Mouse (Mus musculus) stomach, postnatal 0 days (tissue): ENCODE data around the gene Morc4. TPM values are rescaled to one million over a fixed set of nuclear protein-coding genes. Genes with fewer than 3 reads are reported as not detected.

Experiments used
- ATAC-seq: fragments of 200-750 bp; cut with Nextera tagmentation; 2 replicates; pipeline ENCODE4 v1.8.0; 2017; ENCODE audit not compliant: low FRiP score, low TSS enrichment
- DNase-seq: peaks from one replicate; pipeline ENCODE4 v3.0.0-alpha.2; 2016; ENCODE audit warnings: low spot score
- H3K27ac ChIP-seq: fragments of 300-500 bp; sonication (generic); replicated peaks from 2 replicates; pipeline ENCODE4 v1.5.1; 2014; ENCODE audit warnings: mild to moderate bottlenecking, control low read depth
- H3K27me3 ChIP-seq: fragments of 300-500 bp; sonication (generic); 2 replicates; pipeline ENCODE4 v1.6.1; 2014; ENCODE audit warnings: low read length; ENCODE audit not compliant: control insufficient read depth, insufficient read depth
- H3K36me3 ChIP-seq: fragments of 300-500 bp; sonication (generic); 2 replicates; pipeline ENCODE4 v1.6.1; 2014; ENCODE audit warnings: low read length, mixed read lengths; ENCODE audit not compliant: control insufficient read depth, insufficient read depth
- H3K4me1 ChIP-seq: fragments of 300-500 bp; sonication (generic); replicated peaks from 2 replicates; pipeline ENCODE4 v1.6.1; 2014; ENCODE audit warnings: antibody characterized with exemption; ENCODE audit not compliant: control insufficient read depth, insufficient read depth
- H3K4me2 ChIP-seq: fragments of 300-500 bp; sonication (generic); replicated peaks from 2 replicates; pipeline ENCODE4 v1.6.1; 2014; ENCODE audit warnings: low read depth, mild to moderate bottlenecking, control low read depth, moderate library complexity
- H3K4me3 ChIP-seq: fragments of 300-500 bp; sonication (generic); 2 replicates; pipeline ENCODE4 v1.5.1; 2014; ENCODE audit warnings: low read depth, low read length, control low read depth
- H3K9ac ChIP-seq: fragments of 300-500 bp; sonication (generic); 2 replicates; pipeline ENCODE4 v1.6.1; 2014; ENCODE audit warnings: mild to moderate bottlenecking, low read length, control low read depth, mixed read lengths
- H3K9me3 ChIP-seq: fragments of 300-500 bp; sonication (generic); 2 replicates; pipeline ENCODE4 v1.6.1; 2016; ENCODE audit warnings: low read length; ENCODE audit not compliant: control insufficient read depth
- CTCF ChIP-seq: IDR thresholded peaks from 2 replicates; pipeline ENCODE4 v1.5.1; 2016; ENCODE audit warnings: antibody characterized with exemption, low read depth, mild to moderate bottlenecking, moderate library complexity
- EP300 ChIP-seq: optimal IDR thresholded peaks from 2 replicates; pipeline ENCODE3; 2016; ENCODE audit warnings: antibody characterized with exemption
- WGBS: fragments of 180-500 bp; shearing (Covaris S2); extraction: QIAGEN DNeasy Blood & Tissue Kit; methylation state at CpG from one replicate; pipeline ENCODE4 v1.1.7; 2014; 5-methylcytosine and 5-hydroxymethylcytosine counted together
- polyA plus RNA-seq: library from polyadenylated mRNA; unstranded; fragments of >200 nt; fragmentation: Nextera tagmentation; extraction: Ambion mirVana; gene quantifications from 2 replicates; pipeline ENCODE4 v1.2.1, GENCODE M21; 2015

The Morc4 gene
- polyA plus RNA-seq, 1 experiment from 2014 or later: 5.5 TPM

DNA sequence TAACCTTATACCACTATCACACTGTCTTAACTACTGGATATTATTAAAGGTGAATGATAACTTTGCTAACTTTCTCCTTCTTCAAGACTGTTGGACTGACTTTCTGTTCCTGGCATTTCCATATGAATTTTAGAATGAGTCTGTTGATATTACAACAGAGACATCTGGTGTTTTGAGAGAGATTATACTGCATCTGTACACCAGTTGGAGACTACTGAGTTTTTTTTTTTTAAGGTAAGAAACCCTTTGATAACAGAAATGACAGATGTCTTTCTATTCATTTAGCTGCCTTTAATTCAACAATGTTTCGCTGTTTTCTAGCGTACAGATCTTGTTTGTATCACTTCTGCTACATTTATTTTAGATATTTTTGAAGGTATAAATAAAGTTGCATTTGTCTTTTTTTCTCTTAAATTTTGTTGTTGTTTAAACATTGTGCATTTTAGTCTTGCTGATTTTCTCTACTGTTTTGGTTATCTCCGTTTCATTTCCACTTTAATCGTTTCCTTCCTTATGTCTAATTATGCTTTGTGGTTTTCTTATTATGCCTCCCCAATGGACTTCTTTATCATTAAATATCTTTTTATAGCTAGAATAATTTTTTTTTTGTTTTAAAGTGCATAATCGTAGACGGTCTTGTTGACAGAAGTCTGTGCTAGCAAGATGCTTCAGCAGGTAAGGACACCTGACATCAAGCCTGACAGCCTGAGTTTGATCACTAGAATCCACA, 42.9 kb downstream of the Morc4 start:
- no peak overlapping the region for H3K4me3 ChIP-seq
- H3K9me3 ChIP-seq: no peaks in the 10 kb centered on the region
- 87% methylated on average over 6 of the region's 6 CpGs for WGBS
- H3K4me2 ChIP-seq: no peak overlapping the region
- ATAC-seq (no peak), DNase-seq (no peak)
- H3K36me3 ChIP-seq: no peaks in the 10 kb centered on the region
- H3K9ac ChIP-seq: no peak overlapping the region
- TF ChIP-seq CTCF: no peak
- TF ChIP-seq EP300: no peak
- H3K27me3 ChIP-seq: no peaks in the 10 kb centered on the region
- H3K4me1 ChIP-seq: no peaks in the 10 kb centered on the region
- H3K27ac ChIP-seq: no peak overlapping the region

DNA sequence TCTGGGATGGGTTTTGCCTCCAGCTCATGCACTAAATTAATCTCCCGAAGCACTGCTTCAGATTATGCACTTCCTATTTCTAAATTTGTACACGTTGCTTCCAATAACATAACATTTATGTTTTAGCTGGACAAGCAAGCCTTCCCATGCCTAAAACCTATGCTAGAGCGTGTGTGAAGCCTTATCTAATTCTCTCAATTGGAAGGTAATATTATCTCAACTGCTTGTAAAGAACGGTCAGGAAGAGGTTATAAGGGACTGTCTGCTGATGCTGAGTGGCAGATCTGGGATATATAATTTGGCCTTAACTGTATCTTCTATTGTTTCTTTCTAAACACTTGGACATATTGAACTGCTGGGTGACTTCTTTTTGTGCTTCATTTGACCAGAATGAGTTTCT, 44.6 kb downstream of the Morc4 start:
- H3K4me3 ChIP-seq: no peak overlapping the region
- no peak for DNase-seq
- WGBS: 79% methylated on average over 4 of the region's 4 CpGs
- ATAC-seq: no peak
- no peak overlapping the region for H3K27ac ChIP-seq
- H3K4me1 ChIP-seq: no peaks in the 10 kb centered on the region
- no peaks in the 10 kb centered on the region for H3K9me3 ChIP-seq
- no peak overlapping the region for H3K9ac ChIP-seq
- H3K27me3 ChIP-seq: no peaks in the 10 kb centered on the region
- no peaks in the 10 kb centered on the region for H3K36me3 ChIP-seq
- TF ChIP-seq EP300 (no peak), CTCF (no peak)
- H3K4me2 ChIP-seq: no peak overlapping the region

DNA sequence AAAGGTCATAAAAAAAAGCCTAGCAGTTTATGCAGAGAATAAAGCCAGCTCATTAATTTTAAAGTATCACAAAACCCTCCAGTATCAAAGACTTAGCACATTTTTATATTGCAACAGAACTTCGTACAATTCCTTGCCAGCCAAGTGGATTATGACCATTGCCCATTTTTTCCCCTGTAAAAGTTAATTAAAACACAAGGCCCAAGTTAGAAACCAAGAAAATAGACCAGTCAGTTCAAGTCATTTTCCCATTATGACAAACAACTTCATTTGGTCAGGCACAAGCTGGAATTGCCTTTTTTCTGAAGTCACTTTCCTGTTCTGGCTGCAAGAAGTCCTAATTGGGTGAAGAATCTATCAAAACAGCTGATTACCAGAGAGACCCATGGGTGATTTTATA, 46.1 kb downstream of the Morc4 start:
- no peaks in the 10 kb centered on the region for H3K36me3 ChIP-seq
- H3K9me3 ChIP-seq: no peaks in the 10 kb centered on the region
- ATAC-seq (no peak), DNase-seq (no peak)
- H3K9ac ChIP-seq: no peak overlapping the region
- H3K4me3 ChIP-seq: no peak overlapping the region
- TF ChIP-seq CTCF (no peak), EP300 (no peak)
- H3K27me3 ChIP-seq: no peaks in the 10 kb centered on the region
- WGBS: 62% methylated on average over 1 of the region's 1 CpGs
- no peak overlapping the region for H3K27ac ChIP-seq
- no peaks in the 10 kb centered on the region for H3K4me1 ChIP-seq
- H3K4me2 ChIP-seq: no peak overlapping the region

DNA sequence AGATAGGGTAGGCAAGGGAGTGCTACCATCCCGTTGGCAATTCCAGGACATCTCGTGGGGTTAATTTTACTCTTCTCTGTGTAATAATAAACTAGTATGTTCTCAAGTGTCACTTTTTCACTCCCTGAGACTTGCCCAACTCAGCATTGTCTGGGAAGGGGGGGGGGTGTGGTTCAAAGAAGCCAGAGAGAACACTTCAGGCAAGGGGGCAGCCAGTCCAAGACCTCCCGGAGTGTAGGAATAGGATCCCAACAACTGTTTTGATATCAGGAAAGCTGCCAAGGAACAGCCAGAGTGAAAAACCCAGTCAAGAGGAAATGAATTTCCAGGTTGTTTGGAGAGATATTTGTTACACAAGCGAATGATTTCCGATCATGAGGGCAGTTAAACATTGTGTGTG, 56.3 kb downstream of the Morc4 start:
- H3K4me3 ChIP-seq: no peak overlapping the region
- H3K27me3 ChIP-seq: no peaks in the 10 kb centered on the region
- no peaks in the 10 kb centered on the region for H3K9me3 ChIP-seq
- H3K27ac ChIP-seq: no peak overlapping the region
- no peak for DNase-seq
- ATAC-seq: no peak
- H3K9ac ChIP-seq: no peak overlapping the region
- no peaks in the 10 kb centered on the region for H3K4me1 ChIP-seq
- no peak overlapping the region for H3K4me2 ChIP-seq
- no peak for TF ChIP-seq EP300
- no peak for TF ChIP-seq CTCF
- H3K36me3 ChIP-seq: no peaks in the 10 kb centered on the region
- 65% methylated on average over 5 of the region's 5 CpGs for WGBS

DNA sequence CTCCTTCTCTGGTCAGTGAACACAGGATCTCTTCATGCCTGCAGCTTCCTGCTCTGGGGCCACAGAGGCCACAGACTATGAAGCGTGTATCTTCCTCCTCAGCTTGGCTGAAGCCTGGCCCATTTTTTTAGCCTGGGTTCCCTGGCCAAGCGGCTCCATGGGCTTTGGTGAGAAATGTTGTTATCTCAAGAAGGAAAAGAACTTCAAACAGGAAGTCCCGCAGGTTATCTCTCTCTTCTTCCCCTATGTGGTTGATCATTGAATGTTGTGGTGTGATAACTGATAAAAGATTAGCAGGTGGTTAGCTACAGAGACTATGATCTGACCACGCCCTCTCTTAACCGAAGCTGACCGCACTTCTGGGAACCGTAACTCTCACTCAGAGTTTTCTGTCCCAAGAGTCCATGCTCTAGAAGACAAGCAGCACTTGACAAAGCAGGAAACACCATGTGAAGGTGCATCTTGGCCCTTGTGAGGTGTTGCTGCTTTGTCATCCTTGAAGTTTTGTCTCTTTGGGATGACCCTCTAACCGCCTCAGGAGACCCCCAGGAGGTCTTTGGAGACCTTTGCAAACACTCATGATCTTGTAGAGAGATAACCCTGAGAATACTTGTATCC, 57.4 kb downstream of the Morc4 start:
- no peak overlapping the region for H3K4me2 ChIP-seq

DNA sequence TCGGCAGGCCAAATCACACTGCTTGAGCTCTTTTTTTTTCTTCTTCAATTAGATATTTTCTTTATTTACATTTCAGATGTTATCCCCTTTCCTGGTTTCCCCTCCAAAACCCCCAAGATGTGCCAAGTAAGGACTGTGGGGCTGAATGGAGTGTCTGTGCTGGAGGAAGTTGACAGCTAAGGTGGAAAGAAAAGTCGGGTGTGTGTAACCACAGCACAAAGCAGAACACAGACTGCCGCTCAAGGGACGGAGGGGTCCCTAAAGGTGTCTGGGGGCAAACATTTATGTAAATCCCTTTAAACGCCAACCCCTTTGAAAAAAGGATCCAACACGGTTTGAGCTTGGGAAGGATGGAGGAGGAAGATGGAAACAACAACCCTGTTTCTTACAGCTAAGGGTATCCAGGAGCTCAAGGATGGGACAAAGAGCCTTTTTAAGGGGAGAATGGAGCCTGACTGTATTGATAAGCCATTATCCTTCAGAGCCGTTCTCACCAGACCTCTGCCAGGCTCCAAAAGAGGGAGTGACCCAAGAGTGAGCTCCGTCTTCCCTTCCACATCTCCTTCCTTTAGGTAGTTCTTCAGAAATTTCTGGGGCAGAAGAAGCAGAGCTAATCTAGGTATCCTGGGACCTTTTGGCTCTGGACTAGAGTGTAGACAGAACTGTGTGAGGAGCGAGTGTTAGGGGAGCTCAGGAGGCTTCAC, 58.0 kb downstream of the Morc4 start:
- H3K27ac ChIP-seq: no peak overlapping the region
- 72% methylated on average over 9 of the region's 9 CpGs for WGBS
- H3K4me2 ChIP-seq: no peak overlapping the region

More for the DNA sequence above, 57.4 kb downstream of the Morc4 start:
- no peak overlapping the region for H3K27ac ChIP-seq
- no peak for DNase-seq
- no peak overlapping the region for H3K9ac ChIP-seq
- no peak overlapping the region for H3K4me3 ChIP-seq
- no peak for ATAC-seq
- no peaks in the 10 kb centered on the region for H3K4me1 ChIP-seq
- H3K27me3 ChIP-seq: no peaks in the 10 kb centered on the region
- no peaks in the 10 kb centered on the region for H3K36me3 ChIP-seq
- TF ChIP-seq EP300 (no peak), CTCF (no peak)
- WGBS: 79% methylated on average over 8 of the region's 8 CpGs
- no peaks in the 10 kb centered on the region for H3K9me3 ChIP-seq

More for the DNA sequence above, 58.0 kb downstream of the Morc4 start:
- no peak for TF ChIP-seq CTCF
- no peak for TF ChIP-seq EP300
- Histone ChIP-seq H3K4me1 (no peaks in the 10 kb centered on the region), H3K9ac (no peak overlapping the region), H3K27me3 (no peaks in the 10 kb centered on the region), H3K4me3 (no peak overlapping the region), H3K9me3 (no peaks in the 10 kb centered on the region), H3K36me3 (no peaks in the 10 kb centered on the region)
- no peak for ATAC-seq
- DNase-seq: no peak
